Mouse (Mus musculus) megakaryocyte, adult 5-6 weeks (primary cell): ENCODE data around the gene Rpl27a. TPM values are rescaled to one million over a fixed set of nuclear protein-coding genes. Genes with fewer than 3 reads are reported as not detected.

ENCODE experiments used
- ATAC-seq: 2 replicates; pipeline ENCODE4 v1.8.0; 2016; ENCODE audit warnings: mild to moderate bottlenecking, inconsistent platforms; ENCODE audit not compliant: poor library complexity, severe bottlenecking
- total RNA-seq, 2 experiments: library from RNA; stranded (forward) in 1 of 2; stranded (reverse) in 1 of 2; fragments of 153-499, 151-499 nt in 1 of 2; fragments of 221-1000, 200-1000 nt in 1 of 2; gene quantifications; 2 replicates each; pipeline versions ENCODE4 v1.2.3 to v1.2.4; 2015 to 2017

Rpl27a gene
- total RNA-seq, 2 experiments from 2014 or later: 370 to 612 TPM

DNA sequence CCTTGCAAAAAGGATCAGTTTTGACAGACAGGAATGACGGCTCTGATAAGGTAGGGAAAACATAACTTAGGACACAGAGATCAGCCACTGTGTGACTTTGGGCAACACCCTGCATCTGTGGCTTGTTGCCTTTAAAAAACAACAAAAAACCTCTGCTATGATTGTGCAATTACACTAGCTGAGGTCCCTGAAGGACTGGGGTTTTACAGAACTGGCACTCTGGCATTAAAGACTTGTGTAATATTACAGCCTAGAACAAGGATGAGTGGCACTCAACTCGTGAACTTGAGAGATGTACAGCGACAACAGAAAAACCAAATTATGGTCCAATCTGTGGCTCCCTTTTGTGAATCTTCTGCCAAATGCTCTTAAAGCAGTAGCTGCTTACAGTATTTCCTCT lies 5.8 kb downstream of the Rpl27a start:
- ATAC-seq: peak; percentile 55

- no peak for ATAC-seq
Measured at GRCm38 (mm10) chr7:109525740-109526663, 7.1 kb downstream of the Rpl27a start.

GRCm38 (mm10) chr7:109527536-109527935 lies 8.6 kb downstream of the Rpl27a start:
- ATAC-seq: no peak

- no peak for ATAC-seq
Measured at GRCm38 (mm10) chr7:109528356-109528755, 9.4 kb downstream of the Rpl27a start.

DNA sequence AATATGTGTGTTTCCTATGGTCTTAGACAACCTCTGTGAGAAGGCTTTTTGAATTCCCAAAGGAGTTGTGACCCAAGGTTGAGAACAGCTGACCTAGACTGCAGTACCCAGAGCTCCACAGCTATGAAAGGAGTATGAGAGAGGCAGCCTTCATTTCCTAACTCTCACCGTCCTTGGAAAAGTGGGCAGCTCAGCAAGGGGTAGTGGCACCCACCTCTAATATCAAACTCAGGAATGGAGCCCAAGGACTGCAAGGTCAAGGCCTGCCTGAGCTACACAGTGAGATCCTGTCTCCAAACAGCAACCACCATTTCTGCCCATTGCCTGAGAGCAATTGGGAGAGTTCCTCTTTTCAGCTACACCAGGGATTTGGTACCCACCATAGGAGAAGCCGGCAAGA lies 10.8 kb downstream of the Rpl27a start:
- no peak for ATAC-seq

GRCm38 (mm10) chr7:109531501-109531900 lies 12.6 kb downstream of the Rpl27a start:
- ATAC-seq: no peak

GRCm38 (mm10) chr7:109532691-109533090 lies 13.7 kb downstream of the Rpl27a start:
- ATAC-seq: no peak

GRCm38 (mm10) chr7:109533129-109533528 lies 14.2 kb downstream of the Rpl27a start:
- no peak for ATAC-seq

DNA sequence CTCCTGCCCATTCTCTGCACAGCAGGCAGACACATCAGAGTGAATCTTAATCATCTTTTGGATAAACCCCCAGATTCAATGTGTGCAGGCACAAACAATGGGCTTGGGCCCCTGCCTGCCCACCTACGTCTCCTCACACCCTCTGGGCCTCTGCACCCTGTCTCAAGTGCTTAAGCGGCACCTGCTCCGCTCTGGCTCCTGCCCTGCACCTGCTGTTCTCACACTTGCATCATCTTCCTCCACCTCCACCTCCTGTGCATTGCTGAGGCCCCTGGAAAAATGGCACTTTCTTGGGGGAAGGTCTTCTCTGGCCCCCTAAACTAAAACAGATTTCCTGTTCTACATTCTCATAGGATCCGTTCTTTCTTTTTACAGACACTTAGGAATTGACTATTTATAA lies 14.9 kb downstream of the Rpl27a start:
- no peak for ATAC-seq

- no peak for ATAC-seq
Measured at GRCm38 (mm10) chr7:109534921-109535320, 16.0 kb downstream of the Rpl27a start.

GRCm38 (mm10) chr7:109536451-109536946 lies 17.6 kb downstream of the Rpl27a start:
- ATAC-seq: no peak

- no peak for ATAC-seq
Measured at GRCm38 (mm10) chr7:109540902-109541301, 22.0 kb downstream of the Rpl27a start.

DNA sequence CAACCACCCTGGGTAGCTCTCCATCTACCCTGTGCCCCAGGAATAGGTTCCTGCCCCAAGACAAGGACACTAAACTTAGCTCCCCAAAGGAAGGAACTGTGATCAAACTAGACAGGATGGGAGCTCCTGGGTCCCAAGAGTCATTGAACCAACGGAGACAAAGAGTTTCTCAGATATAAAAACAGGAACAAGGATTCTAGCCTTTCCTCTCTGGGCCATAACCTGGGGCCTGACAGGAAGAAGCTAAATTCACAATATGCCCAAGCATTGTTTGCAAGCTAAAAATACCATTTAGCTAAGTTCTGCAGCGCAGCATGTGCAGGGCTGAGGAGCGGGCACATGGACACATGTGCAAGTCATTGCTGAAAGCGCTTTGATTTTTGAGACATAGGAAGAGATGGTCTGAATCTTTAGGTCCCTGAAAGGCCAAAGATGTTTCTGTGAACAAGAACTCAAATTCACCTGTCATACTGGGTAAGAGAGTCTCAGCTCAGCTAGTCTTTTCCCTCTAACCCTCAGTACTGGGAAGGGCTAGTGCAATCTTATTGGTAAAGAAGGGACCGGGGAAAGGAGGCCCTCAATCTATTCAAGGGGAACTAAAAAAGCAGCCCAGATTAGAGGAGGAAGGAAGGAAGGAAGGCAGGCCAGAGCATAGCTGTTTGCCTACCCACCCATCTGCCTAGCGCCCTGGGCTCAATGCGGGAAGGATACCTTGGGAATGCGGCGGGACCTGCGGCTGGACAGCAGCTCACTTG lies 22.8 kb downstream of the Rpl27a start:
- ATAC-seq: peak; percentile 42

DNA sequence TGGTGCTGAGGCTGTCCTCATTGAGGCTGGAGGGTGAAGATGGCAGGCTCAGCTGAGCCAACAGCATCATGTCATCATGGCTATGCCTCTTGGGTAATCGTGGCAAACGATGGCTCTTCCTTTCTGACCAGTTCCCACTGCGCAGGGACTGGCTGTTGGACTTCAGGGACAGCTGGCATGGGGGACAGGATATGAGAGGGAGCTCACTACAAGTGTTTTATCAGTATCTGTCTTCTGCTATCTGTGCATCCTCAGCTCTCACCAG lies 23.3 kb downstream of the Rpl27a start:
- peak; percentile 14; the same call in 1 of the 2 replicates for ATAC-seq

DNA sequence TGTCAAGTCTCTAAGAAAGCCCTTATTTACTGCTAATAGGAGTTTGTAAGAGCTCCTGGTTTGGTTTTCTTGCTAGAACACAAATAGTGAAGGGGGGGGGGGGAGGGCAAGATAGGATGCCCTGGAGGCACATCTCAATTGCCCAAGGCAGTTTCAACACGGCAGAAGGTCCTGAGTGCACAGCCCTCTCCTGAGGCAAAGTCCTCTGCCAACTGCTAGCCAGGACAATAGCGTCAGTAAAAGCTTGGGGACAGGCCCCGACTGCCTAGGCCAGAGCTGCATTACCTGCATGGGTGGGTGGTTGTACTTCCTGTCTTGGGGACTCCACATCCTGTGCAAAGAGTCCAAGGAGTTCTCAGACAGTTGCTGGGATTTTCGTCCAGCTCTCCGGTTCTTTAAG lies 25.8 kb downstream of the Rpl27a start:
- ATAC-seq: no peak

- ATAC-seq: no peak
Measured at GRCm38 (mm10) chr7:109545255-109545993, 26.5 kb downstream of the Rpl27a start.

DNA sequence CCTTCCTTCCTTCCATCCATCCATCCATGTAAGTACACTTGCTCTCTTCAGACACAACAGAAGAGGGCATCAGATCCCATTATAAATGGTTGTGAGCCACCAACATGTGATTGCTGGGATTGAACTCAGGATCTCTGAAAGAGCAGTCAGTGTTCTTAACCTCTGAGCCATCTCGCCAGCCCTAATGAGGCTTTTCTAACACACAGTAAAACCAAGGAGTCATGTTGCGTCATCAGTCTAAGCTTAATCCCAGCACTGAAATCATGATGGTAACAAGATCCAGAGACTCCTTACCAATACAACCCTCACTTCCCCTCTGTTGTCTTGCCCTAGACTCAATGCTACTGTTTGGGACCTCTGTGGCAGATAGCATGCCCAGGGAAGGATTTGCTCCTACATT lies 27.2 kb downstream of the Rpl27a start:
- no peak for ATAC-seq

DNA sequence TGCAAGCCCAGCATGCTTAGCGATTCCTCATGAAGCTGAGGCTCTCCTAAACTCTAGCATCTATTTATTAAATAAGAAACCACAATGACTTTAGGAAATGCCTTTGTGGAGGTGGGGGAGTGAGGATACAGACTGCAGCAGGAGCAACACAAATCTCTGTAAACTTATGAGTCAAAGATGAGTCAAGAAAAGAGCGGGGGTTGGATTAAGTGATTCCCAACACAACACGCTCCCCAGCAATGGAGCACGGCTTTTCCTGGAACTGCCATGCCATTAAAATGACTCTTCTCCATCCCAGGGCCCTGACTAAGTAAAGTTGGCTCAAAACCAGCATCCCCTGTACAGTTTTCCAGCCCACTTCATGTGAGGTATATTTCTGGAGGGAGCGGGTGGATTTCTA lies 27.8 kb downstream of the Rpl27a start:
- ATAC-seq: no peak

DNA sequence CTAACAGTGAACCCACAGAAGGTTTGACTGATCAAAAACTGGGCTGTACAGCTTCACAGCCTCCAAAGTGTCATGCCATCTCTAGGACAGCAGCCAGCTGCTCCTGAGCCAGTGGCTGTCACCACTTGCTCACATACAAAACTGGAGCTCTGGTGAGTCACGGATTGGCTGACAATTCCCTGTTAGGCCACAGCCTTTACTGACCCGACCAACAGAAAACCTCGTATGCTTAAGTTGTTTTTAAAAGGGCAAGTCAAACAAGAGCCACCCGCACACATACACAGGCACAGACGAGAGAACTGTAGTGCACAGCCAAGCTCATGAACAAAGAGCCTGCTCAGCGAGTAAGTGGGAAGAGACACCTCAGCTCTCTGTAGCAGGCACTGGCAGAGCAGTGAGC lies 40.6 kb downstream of the Rpl27a start:
- ATAC-seq: no peak

DNA sequence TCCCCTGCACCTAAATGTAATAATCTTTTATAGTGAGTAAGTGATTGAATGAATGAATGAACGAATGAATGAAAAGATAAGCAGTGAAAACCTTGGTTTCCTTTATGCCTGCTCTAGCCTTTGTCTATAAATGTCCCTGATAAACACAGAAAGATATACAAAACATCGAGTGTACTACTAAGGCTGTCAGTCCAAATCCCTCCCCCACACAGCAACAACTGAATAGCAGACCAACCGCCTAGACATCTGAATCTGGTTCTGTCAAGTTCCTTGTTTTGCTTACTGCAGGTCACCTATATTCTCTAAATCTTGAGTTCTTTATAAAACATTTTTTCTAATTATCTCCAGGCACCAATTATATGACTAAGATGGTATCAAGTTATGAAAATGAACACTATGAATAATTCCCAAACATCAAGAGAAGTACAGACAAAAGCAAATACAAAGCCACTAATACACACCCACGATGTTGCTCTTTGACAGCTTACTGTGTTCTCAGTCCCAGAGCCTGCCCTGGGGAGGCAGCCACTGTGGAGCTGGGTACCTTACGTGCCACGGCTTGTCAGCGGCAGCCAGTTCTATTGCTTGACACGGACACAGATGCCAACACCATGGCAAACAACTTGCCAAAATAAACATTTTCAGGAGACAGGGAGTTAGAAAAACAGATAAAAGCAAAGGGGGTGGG lies 42.7 kb downstream of the Rpl27a start:
- ATAC-seq: no peak; the same call in 1 of the 2 replicates

DNA sequence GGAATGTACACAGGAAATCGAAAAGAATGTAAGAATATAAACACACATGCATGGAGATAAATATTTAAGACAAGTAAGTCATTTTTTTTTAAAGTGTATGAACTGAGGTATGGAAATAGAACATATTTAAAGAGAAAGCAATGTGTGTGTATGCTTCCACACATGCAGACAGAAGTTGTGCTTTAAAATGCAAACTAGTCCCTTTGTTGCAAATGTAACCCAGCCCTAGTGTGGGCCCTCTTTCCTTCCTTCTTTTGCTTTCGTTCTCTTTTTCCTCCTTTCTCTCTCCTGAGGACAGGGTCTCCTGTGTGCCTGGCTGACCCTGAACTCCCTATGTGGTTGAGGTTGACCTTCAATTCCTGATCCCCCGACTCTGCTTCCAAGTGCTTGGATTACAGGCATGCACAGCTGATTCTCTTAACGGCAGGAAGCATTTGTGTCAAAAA lies 43.2 kb downstream of the Rpl27a start:
- peak; percentile 54 for ATAC-seq
